Mouse (Mus musculus) erythroblast, embryonic 14.5 days (primary cell): Measurements from ENCODE around the gene Tm6sf2.

Experiments
- GATA1 ChIP-seq: IDR thresholded peaks from 2 replicates; pipeline ENCODE4 v1.6.1; 2012; ENCODE audit warnings: low read length, inconsistent platforms, mixed read lengths
- TAL1 ChIP-seq: IDR thresholded peaks from 3 replicates; pipeline ENCODE4 v1.6.1; 2012; ENCODE audit warnings: low read length, inconsistent platforms, mixed read lengths

GRCm38 (mm10) chr8:70118726-70119700 lies 46.3 kb downstream of the Tm6sf2 start:
- TF ChIP-seq GATA1 (no peak), TAL1 (no peak)
